Mouse (Mus musculus) c-Kit-positive CD71-positive TER-119-positive erythroid progenitor cells, embryonic 14.5 days (primary cell): ENCODE results near the gene Nol4l.

ENCODE experiments used
- DNase-seq: peaks from one replicate; pipeline ENCODE4 v3.0.0-alpha.2; 2013; ENCODE audit warnings: low spot score

Nol4l gene

DNA sequence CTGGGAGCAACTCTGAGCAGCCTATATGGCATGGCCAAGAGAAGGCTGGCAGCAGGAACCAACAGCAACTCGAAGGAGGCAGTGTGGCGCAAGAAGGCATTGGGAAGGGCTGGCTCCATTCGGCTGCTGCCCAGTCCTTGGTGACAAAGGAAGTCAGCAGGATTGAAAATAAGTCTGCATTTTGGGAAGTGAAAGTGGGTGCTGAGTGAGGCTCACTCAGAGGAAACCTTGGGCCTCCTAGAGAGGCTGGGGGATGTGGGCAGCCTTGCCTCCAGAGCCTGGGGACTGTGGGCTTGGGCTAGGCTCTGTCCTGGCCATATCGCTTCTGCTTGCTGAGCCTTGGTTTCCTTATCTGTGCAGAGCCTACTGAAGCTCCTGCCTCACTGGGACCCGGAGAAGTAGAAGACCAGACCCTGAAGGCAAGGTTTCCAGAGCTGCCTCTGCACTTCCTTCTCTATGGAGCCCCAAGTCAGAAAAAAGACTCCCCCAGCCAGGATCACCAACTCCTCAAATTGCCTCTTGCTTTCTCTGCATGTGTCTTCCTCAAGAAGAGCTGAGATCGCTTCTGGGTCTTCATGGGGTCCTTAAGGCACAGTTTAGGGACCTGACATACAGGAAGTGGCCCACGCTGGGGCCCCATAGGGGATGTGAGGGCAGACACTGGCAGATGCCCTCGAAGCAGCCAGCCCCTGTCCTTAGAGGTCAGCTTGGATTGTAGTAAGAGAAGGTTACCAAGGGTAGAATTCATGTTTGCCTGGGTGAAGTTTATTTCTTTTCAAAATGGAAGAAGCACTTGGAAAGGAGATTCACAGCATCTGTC lies 14.3 kb upstream of the Nol4l start:
- no peak for DNase-seq

DNA sequence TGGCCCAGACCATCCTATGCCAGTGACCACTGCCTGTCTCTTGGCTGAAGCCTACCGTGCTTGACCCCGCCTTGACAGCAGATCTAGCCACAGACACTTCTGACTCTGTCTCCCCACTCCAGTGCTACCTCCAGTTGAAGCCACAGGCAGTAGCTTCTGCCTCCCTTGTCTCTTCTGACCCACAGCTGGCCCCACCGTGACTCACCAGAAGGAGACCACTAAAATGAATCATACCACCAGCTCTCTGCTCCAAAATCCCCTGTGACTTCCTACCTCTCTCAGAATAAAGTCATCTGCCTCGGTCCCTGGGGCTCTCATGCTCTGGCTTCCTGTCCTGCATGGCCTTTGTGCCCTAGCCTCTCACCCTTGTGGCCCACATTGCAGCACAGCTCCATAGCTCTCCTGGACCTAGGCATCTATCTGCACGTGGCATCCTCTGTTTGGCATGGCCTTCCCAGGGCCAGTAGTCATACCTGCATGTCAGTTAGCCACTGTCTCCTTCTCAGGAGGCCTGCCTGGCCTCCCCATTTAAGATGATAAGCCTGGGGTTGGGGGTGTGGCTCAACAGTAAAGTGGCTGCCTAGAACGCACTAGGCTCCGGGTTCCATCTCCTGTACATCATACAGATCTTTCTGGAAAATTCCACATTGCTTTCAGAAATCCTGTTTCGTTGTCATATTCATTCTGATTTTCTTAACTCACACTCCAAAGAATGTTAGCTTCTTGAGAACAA lies 13.3 kb upstream of the Nol4l start:
- DNase-seq: no peak

DNA sequence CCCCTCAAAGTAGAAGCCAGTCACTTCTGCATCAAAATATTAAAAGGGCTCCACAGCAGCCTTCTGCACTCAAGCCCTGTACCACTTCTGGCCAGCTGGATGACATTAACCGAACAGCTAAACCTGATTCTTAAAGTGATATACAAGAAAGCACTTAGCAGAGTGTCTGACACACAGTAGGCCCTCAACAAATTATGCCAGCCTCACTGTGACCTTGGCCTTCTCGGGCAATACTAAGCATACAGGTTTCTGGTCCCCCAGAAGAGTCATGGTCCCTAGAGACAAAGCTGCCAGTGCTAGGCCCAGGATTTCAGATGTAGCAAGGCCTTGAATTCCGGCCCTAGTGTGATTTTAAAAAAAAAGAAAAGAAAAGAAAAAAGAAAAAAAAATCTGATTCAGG lies 9.1 kb upstream of the Nol4l start:
- no peak for DNase-seq

DNA sequence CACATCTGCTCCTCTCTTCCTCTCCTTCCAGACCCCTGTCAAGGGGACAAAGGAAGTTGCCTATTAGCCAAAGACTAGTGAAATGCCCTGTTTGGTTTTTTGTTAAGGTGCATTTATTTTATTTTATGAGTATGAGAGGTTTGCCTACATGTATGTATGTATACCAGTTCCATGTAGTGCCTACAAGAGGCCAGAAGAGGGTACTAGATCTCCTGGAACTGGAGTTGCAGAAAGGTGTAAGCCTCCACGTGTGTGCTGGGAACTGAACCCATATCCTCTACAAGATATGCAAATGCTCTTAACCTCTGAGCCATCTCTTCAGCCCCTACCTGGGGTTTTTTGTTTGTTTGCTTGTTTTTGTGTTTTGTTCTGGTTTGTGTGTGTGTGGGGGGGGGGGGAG lies 4.2 kb upstream of the Nol4l start:
- no peak for DNase-seq

DNA sequence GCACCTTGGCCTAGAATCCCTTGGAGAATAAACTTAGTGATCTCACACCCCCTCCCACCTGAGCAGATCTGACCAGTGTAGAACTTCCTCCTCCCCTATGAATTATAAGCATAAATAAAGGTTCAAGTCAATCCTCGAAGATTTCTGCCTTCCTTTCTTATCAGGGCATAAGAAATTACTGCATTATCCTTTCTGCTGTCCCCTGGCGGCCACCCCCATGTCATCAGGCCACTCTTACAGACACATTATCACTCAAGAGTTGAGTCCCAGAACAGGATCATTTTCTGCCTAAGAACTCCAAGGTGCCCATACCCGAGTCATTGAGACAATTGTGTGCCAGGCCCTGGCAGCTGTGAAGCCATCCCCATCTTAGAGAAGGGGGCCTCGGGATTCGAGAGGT lies 1.2 kb upstream of the Nol4l start:
- DNase-seq: no peak

DNA sequence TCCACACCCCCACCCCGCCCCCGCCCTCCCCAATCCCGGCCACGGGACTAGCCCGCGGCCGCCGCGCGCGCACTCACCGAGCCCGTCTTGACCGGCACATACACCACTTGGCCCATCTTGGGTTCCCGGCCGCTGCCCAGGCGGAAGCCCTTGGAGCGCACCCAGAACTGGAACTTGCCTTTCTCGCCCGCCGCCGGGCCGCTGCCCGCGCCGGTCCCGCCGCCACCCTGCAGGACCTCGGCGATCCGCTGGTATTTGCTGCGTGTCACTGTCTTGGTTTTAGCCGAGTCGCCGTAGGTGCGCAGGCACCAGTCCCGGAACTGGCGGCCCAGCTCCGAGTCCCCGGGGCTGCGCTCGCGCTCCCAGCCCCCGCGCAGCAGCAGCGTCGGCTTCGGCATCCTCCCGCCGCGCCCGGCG lies 398 bp downstream of the Nol4l start:
- DNase-seq: no peak

DNA sequence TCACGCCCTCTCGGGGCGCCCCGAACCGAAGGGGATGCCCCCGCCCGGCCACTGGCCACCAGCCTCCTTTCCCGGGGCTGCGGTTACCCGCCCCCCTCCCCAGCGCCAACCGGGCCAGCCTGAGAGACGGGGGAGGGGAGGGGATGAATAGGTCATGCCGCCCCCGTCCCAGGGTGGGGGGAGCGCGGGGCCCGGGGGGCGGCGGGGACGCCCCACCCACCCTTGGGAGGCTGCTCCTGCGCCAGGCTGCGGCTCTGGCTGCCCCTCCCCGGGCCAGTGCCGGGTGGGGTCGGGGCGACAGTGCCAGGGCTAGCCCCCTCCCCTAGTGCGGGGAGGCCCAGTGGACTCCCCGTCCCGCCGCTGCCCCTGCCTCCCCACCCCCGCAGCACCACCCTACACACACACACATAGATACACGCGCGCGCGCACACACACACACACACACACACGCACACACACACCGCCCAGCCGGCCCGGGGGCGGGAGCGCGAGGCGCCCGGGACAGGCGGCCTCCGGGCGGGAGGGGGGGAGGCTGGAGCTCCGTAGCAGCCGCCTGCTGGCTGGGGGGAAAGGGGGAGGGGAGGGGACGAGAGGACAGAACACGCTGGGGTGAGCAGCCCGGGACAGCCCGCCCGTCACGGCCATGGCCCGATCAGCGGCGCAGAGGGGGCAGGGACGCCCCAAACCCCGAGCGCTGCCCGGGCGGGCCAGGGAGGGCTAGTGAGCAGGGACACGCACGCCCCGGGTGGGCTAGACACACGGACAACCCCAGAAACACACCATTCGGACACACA lies 1.0 kb downstream of the Nol4l start:
- no peak for DNase-seq

DNA sequence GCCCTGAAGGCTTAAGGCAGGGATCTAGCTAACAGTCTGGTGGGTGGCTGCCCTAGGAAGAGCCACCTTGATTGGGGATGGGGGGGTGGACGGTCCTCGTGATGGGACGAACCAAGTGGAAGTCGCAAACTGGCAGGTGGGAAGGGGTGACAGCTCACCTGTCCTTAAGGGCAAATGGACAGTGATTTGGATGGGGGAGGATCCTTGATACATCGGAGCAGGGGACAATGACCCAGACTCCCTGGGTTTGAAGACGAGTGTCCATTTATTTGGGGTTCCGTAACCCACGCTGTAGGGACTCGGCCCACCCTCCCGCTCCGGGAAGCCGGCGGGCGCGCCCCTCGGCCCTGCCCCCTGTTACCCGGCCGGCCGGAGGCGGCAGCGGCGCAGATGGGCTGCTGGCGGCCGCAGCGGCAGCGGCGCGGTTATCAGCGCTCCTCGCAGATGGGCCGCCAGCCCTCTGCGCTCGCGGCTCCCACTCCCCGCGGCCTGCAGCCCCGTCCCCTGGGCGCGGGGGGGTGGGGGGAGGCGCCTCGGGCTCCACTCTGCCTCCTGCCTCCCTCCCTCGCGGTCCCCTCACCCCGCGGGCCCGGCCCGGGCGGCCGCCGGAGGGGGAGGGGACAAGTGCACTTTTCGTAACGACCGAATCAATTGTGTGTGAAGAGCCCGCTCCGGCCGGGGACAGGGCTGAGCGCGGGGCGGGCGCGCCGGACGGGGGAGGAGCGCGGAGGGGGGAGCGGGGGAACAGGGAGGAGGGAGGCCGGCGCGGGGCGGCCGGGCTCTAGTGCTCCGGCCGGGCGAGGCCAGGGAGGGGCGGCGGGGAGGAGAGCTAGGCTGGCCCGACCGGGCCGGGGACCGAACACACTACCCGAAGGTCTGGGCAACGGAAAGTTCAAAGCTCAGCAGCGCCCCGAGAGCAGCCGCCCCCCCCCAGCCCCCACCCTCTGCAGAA lies 1.9 kb downstream of the Nol4l start:
- DNase-seq: no peak

DNA sequence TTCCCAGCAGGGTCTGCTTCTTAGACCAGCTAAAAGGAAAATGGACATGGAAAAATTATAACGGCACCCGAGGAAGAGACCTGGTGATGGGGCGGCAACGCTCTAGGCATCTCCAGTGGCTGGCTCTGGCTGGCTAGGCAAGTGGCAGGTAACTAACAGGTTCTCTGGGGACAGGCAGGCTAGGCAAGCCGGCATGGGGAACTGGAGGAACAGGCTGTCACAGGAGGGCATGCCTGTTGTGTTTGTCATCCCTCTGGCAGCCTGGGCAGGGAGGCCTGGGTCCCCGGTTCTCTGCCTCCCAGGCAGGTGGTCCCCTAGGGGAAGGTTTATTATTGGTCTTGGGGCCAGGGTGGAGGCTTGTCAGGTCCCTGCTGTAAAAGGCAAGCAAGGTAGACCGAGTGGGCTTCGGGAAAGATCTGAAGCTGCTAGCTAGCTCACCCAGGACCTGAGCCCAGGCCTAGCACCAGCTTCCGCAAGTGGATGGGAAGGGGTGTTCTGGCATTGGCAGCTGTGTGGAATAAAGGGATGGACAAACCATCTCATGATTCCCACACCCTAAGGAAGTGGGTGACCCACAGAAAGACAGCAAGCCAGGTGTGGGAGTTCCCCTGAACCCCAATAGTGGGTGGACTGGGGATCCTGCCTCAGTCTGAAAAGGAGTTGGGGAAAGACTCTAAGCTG lies 2.8 kb downstream of the Nol4l start:
- no peak for DNase-seq

DNA sequence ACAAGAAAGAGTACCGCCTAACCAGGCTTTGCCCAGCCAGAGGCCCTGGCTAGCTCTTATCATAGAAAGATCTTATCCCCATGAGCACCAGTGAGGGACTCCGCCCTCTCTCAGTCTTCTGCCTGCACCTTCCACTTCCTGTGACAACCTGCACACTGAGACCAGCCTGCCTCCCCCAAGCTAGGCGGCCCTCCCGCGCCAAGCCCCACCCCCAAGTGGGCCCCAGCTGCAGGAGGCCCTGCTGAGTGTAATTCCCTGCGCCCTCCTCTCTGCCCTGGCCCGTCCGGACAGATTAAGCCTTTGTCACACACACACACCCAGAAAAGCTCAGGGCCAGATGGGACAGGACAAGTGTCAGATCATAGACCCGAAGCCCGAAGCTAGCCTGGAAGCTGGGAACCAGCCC lies 3.9 kb downstream of the Nol4l start:
- DNase-seq: peak; percentile 83

DNA sequence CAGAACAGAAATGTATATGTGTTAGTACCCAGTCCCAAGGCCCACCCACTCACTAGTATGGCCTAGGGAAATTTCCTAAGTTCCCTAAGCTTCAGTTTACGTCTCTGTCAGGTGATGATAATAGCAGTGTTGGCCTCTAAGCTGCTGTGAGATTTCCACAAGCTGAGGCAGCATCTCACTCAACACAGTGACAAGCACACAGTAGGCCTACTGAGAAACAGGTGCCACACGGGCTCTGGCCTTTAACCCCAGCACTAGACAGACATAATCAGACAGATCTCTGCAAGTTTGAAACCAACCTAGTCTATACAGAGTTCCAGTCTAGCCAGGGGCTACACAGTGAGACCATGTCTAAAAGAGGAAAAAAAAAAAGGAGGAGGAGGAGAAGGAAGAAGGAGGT lies 5.0 kb downstream of the Nol4l start:
- DNase-seq: no peak

DNA sequence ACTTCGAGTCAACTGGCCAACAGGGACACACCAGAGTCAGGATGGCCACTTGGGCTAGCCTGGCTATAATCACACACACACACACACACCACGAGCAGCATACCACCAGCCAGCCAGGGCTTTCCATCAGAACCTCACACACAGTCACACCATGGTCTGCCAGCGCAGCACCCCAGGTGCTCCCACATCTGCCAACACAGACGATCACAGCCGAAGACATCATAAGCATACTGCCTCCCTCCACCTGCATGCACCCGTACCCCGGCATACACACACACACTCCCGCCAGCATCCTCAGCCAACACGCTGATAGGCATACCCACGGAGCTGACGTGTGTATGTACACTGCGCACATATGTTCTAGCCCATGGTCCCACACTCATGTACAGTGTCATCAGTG lies 6.1 kb downstream of the Nol4l start:
- DNase-seq: no peak

DNA sequence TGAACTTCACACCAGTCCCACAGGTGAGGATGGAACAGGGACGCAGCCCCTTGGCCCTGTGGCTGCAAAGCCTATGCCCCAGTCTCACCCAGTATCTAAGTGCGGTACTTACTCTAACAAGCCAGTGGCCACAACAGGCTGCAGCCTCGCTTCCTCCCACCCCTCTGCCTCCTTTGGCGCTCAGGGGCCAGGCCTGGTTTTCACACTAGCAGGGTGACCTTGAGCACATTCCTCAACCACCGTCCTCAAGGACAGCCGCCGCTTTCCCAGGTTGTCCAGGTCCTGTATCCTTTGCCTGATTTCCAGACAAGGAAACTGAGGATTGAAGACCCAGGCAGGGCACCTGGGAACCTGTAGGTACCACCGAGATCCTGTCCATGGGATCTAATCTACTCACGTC lies 6.6 kb downstream of the Nol4l start:
- no peak for DNase-seq

DNA sequence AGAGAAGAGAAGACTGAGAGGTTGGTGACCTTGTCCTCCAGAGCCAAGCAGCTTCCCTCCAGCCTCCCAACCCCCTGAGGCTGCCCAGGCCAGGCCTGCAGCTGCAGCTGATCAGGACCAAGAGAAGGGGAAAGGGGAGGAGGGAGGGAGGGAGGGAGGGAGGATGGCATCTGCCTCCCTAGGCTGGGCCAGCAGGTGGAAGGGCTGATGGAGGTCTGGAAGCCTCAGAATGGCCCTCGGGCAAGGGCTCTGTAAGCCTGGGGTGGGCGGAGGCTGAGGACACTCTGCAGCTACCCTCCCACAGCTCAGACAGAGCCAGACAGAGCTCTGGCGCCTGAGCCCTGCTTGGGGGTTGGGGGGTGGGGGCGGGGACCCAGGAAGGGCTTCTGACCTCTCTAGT lies 7.5 kb downstream of the Nol4l start:
- no peak for DNase-seq

DNA sequence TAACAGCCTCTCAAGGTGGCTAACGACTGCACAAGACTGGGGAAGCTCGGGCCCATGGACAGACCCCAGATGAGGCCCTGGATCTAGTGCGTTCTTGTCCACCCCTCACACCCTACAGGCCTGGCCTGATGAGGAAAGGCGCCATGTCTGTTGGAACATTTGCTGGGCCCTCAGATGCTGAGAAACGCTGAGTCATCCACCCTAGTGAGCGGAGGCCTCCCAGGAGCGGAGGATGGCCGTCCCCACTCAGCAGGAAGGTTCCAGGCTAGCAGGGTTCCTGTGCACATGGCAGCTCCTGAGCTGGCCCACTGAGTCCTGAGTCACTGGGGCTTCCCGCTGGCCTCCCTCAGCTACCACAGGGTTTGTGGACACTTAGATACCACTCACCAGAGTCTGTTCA lies 9.7 kb downstream of the Nol4l start:
- DNase-seq: peak; percentile 72

DNA sequence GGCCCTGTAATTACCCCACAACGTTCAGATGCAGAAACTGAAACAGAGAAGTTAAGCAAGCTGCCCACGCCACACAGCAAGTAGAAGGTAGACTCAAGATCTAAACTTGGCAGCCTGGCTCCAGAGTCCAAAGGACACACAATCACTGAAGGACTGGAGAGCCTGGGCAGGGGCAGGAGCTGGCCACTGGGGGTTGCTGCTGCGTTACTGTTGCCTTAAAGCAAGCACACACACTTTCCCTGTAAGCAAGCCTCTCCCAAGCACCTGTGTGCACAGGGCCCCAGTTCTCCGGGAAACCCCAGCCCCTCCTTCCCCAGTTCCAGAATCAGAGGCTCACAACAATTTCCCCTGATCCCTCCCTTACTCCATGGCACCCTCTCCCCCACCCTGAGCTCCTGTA lies 12.8 kb downstream of the Nol4l start:
- DNase-seq: no peak

DNA sequence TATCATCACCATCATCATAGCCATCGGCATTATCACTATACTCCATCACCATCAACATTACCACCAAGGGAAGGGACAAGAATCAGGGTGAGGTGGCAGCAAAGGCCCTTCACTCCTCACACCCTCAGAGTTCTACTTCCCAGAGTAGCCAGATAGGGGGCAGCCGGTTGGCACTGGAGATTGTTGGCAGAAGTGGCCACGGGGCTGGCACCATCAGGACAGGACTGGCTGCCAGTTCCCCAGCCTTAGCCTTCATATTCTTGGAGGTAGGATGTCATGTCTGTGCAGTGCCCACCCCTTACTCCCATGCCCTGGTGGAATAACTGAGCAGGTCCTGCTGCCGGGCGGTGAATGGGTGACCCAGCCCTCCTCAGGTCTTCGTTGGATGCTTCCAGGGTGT lies 14.2 kb downstream of the Nol4l start:
- DNase-seq: no peak

DNA sequence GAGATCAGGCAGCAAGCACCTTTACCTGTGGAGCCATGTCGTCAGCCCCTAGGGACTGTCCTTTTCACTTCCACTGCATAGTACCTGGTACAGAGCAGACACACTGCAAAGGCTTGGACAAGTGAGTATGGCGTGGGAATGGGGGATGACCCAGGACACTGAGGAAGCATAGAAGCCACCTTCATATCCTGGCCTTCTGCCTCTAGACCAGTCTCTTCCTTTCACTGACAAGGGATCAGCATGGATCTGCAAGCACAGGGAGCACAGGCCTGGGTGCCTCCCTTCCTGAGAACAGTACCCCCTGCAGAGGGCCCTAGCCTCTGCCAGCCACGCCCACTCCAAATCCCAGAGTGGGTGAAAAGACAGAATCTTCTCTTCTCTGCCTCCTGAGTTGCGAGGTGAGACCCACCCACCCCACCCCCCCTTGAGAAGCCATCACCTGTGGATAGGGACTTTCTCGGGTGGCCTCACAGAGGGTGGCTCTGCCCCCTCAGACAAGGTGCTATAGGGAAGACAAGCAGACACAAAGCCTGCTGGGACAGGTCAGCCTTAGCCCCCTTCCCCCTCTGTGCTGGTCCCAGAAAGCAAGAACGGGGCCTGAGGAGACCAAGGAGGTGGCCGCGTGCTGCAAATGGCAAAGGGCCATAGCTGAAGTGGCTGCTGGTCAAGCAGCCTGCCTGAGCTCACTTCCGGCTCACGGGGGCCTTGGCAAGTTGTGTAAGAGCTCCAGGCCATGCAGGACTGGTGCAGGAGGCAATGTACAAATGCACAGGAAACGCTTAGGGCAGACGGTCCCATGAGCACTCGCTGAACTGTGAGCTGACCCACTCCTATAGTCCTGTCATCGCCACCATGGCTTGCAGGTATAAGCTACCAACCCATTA lies 15.0 kb downstream of the Nol4l start:
- DNase-seq: no peak

DNA sequence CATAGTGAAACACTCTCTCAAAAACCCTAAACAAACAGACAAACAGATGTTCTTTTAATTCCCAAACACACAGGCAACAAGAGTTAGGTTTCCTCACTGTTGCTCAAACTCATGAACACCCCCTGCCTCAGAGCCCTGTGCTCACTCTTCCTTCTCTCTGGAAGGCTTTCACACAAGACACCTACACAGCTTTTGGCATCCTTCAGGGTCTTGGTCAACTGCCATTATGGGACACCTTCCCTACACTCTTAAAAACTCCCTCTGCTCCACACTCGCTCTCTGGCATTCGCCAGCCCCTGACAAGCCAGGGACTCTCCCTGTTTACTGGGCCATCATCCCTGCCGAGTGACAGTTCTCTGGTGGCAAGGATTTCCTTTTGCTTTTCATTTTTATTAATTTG lies 15.8 kb downstream of the Nol4l start:
- no peak for DNase-seq
